Mouse (Mus musculus) adrenal gland, adult 18-20 months (tissue): ENCODE results near the gene Gm5269. TPM values are rescaled to one million over a fixed set of nuclear protein-coding genes. Genes with fewer than 3 reads are reported as not detected.

Experiments
- DNase-seq, 2 experiments: peaks; one replicate each; pipeline ENCODE4 v3.0.0; 2021 to 2022; ENCODE audit warnings: low spot score in 2 of 2
- long read RNA-seq, 2 experiments: library from polyadenylated mRNA; stranded (forward); transcript quantifications; one replicate each; pipeline ENCODE4 v2.0.0; 2021
- total RNA-seq, 2 experiments: library from RNA; stranded (reverse); gene quantifications; 1 replicate in 1 of 2; 2 replicates in 1 of 2; pipeline ENCODE4 v1.2.3; 2021

The Gm5269 gene
- total RNA-seq: not detected
- long read RNA-seq, experiment 1: 0 reads
- long read RNA-seq, experiment 2: 0 reads

- DNase-seq: no peak
Measured at GRCm38 (mm10) chr1:45890173-45890572, at the start of gene Gm5269. Gene Gm5269, minus strand, starts transcription at chr1:45890273.

GRCm38 (mm10) chr1:45931127-45931526, 41.1 kb upstream of the Gm5269 start:
- no peak for DNase-seq

GRCm38 (mm10) chr1:45926911-45927310, 36.8 kb upstream of the Gm5269 start:
- no peak for DNase-seq

GRCm38 (mm10) chr1:45926393-45926763, 36.3 kb upstream of the Gm5269 start, which contains the start of gene Slc40a1:
Gene Slc40a1, minus strand, starts transcription at chr1:45926523.
- no peak for DNase-seq

- peak; percentile 79 to 81 for DNase-seq
Measured at GRCm38 (mm10) chr1:45925500-45926392, 35.7 kb upstream of the Gm5269 start.

- DNase-seq: peak in 1 of 2 experiments; percentile 20
Measured at GRCm38 (mm10) chr1:45925131-45925499, 35.0 kb upstream of the Gm5269 start.

GRCm38 (mm10) chr1:45924516-45924915, 34.4 kb upstream of the Gm5269 start:
- no peak for DNase-seq

GRCm38 (mm10) chr1:45923306-45923705, 33.2 kb upstream of the Gm5269 start:
- no peak for DNase-seq

- no peak for DNase-seq
Measured at GRCm38 (mm10) chr1:45920703-45921102, 30.6 kb upstream of the Gm5269 start.

GRCm38 (mm10) chr1:45919752-45920151, 29.7 kb upstream of the Gm5269 start:
- DNase-seq: no peak

- DNase-seq: no peak
Measured at GRCm38 (mm10) chr1:45917136-45917803, 27.2 kb upstream of the Gm5269 start.

GRCm38 (mm10) chr1:45916174-45916573, 26.1 kb upstream of the Gm5269 start:
- DNase-seq: no peak

GRCm38 (mm10) chr1:45914236-45914635, 24.2 kb upstream of the Gm5269 start:
- DNase-seq: no peak

- DNase-seq: no peak
Measured at GRCm38 (mm10) chr1:45905107-45905821, 15.2 kb upstream of the Gm5269 start.

GRCm38 (mm10) chr1:45904161-45904560, 14.1 kb upstream of the Gm5269 start:
- DNase-seq: no peak

GRCm38 (mm10) chr1:45898044-45898443, 8.0 kb upstream of the Gm5269 start:
- DNase-seq: no peak

- no peak for DNase-seq
Measured at GRCm38 (mm10) chr1:45894168-45894912, 4.3 kb upstream of the Gm5269 start.

GRCm38 (mm10) chr1:45891986-45892385, 1.9 kb upstream of the Gm5269 start:
- no peak for DNase-seq

- no peak for DNase-seq
Measured at GRCm38 (mm10) chr1:45886800-45887199, 3.3 kb downstream of the Gm5269 start.

GRCm38 (mm10) chr1:45883378-45883777, 6.7 kb downstream of the Gm5269 start:
- DNase-seq: no peak

GRCm38 (mm10) chr1:45882076-45882475, 8.0 kb downstream of the Gm5269 start:
- no peak for DNase-seq
